Mouse (Mus musculus) neural tube, embryonic 11.5 days (tissue): ENCODE data around the gene Zfp704. TPM values are rescaled to one million over a fixed set of nuclear protein-coding genes. Genes with fewer than 3 reads are reported as not detected.

ENCODE experiments used
- ATAC-seq: fragments of 200-750 bp; cut with Nextera tagmentation; 2 replicates; pipeline ENCODE4 v1.8.0; 2017; ENCODE audit warnings: moderate number of reproducible peaks, mild to moderate bottlenecking, moderate TSS enrichment, moderate library complexity; ENCODE audit not compliant: insufficient read depth, low FRiP score, low TSS enrichment
- DNase-seq: peaks from one replicate; pipeline ENCODE4 v3.0.0-alpha.2; 2015; ENCODE audit warnings: low spot score
- H3K27ac ChIP-seq: fragments of 300-500 bp; sonication (generic); 2 replicates; pipeline ENCODE4 v1.5.1; 2014; ENCODE audit warnings: low read depth, mild to moderate bottlenecking, low read length
- H3K27me3 ChIP-seq: fragments of 300-500 bp; sonication (generic); 2 replicates; pipeline ENCODE4 v1.6.1; 2014; ENCODE audit warnings: mild to moderate bottlenecking, low read length, mixed read lengths; ENCODE audit not compliant: control insufficient read depth, insufficient read depth
- H3K36me3 ChIP-seq: fragments of 300-500 bp; sonication (generic); 2 replicates; pipeline ENCODE4 v1.6.1; 2014; ENCODE audit warnings: mild to moderate bottlenecking, low read length, moderate library complexity, mixed read lengths; ENCODE audit not compliant: control insufficient read depth, insufficient read depth
- H3K4me1 ChIP-seq: fragments of 300-500 bp; sonication (generic); 2 replicates; pipeline ENCODE4 v1.6.1; 2014; ENCODE audit warnings: low read length, mixed read lengths; ENCODE audit not compliant: control insufficient read depth, insufficient read depth
- H3K4me2 ChIP-seq: fragments of 300-500 bp; sonication (generic); 2 replicates; pipeline ENCODE4 v1.6.1; 2014; ENCODE audit warnings: low read depth, mild to moderate bottlenecking, moderate library complexity
- H3K4me3 ChIP-seq: fragments of 300-500 bp; sonication (generic); 2 replicates; pipeline ENCODE4 v1.5.1; 2014; ENCODE audit warnings: low read depth, low read length
- H3K9ac ChIP-seq: fragments of 300-500 bp; sonication (generic); 2 replicates; pipeline ENCODE4 v1.6.1; 2014; ENCODE audit warnings: mild to moderate bottlenecking, low read length
- H3K9me3 ChIP-seq: fragments of 300-500 bp; sonication (generic); 2 replicates; pipeline ENCODE4 v1.6.1; 2016; ENCODE audit warnings: low read length; ENCODE audit not compliant: control insufficient read depth
- WGBS: fragments of 180-500 bp; shearing (Covaris S2); extraction: QIAGEN DNeasy Blood & Tissue Kit; methylation state at CpG from one replicate; pipeline ENCODE4 v1.1.7; 2014; 5-methylcytosine and 5-hydroxymethylcytosine counted together
- polyA plus RNA-seq: library from polyadenylated mRNA; unstranded; fragments of >200 nt; fragmentation: Nextera tagmentation; extraction: Ambion mirVana; gene quantifications from 2 replicates; pipeline ENCODE4 v1.2.1, GENCODE M21; 2014

Zfp704 gene
- polyA plus RNA-seq, 1 experiment from 2014 or later: 6.3 TPM

DNA sequence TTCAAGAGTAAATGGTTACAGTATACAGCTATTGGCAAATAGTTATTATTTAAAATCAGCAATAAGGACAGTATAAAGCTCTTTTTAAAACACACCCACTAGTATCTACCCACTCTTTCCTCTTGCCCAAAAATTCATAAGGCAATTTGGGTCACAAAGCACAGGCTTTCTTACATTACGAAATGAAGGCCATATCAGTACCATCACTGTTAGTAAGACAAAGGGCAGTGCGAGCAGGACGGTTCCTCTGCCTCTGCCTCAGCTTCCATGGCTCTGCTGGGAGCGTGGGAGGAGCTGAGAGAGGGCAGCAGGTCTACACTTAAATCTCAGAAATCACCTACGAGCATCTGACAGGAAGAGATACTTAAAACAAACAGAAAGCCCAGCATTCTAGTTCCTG, 53.7 kb downstream of the Zfp704 start:
- 74% methylated on average over 5 of the region's 5 CpGs for WGBS
- no peak for DNase-seq
- H3K9me3 ChIP-seq: no peaks in the 10 kb centered on the region
- no peaks in the 10 kb centered on the region for H3K4me1 ChIP-seq
- no peaks in the 10 kb centered on the region for H3K27me3 ChIP-seq
- no peak overlapping the region for H3K27ac ChIP-seq
- H3K4me3 ChIP-seq: no peak overlapping the region
- H3K9ac ChIP-seq: no peak overlapping the region
- no peak for ATAC-seq
- H3K4me2 ChIP-seq: no peak overlapping the region
- no peaks in the 10 kb centered on the region for H3K36me3 ChIP-seq

DNA sequence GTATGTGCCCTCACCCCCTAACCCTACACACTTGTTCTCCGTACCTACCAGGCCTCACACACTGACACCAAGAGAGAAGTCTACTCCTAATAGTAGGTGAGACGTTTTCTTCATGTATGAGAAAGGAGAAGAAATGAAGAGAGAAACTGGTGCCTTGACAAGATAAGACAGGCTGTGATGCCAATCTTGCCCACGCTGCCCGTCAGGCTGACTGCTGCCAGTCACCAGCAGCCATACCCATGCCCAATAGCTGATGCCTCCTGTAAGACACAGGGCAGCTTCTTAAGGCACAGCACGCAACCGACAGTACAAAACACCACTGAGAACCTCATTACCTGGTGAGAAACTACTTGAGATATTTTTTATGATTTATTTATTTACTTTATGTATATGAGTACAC, 55.0 kb downstream of the Zfp704 start:
- Histone ChIP-seq H3K27ac (no peak overlapping the region), H3K4me3 (no peak overlapping the region), H3K4me2 (no peak overlapping the region), H3K36me3 (no peaks in the 10 kb centered on the region), H3K27me3 (no peaks in the 10 kb centered on the region), H3K9ac (no peak overlapping the region), H3K4me1 (no peaks in the 10 kb centered on the region), H3K9me3 (no peaks in the 10 kb centered on the region)
- no peak for ATAC-seq
- WGBS: 96% methylated on average over 6 of the region's 6 CpGs
- no peak for DNase-seq

DNA sequence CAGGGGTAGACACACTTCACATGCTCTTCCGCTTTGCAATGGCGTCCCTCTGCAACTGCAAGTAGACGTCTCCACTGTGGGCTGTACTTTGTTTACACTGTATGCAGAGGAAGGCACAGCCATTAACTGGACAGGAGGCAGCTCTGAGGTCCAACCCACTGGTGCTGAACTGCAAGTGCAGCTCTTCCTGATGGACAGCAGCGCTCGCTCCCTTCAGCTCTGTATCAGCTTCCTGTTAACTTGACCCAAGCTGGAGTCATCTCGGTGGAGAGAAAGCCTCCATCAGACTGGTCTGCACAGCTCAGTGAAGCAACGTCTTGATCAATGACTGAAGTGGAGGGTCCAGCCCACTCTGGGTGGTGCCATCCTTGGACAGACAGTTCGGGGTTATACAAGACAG, 57.6 kb downstream of the Zfp704 start:
- 75% methylated on average over 8 of the region's 8 CpGs for WGBS
- no peak overlapping the region for H3K4me2 ChIP-seq

DNA sequence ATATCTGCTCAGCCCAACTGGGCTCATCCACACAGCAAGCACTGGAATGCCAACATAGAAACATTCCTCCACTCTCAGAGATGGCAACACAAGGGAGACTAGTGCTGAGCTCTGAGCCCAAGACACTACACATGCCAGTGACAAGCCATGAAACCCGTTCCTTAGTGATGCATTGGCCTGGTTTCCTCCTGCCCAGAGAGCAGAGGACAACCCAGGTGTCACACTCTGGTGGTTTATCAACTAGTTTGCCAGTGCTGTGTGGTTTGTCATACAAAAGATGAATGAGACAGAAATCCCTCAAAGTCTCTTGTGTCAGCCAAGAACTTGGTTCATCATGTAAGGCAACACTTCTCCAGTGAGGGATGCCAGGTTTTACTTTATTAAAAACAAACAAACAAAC, 59.0 kb downstream of the Zfp704 start:
- WGBS: 86% methylated on average over 1 of the region's 1 CpGs
- Histone ChIP-seq H3K4me2 (no peak overlapping the region), H3K27me3 (no peaks in the 10 kb centered on the region), H3K9me3 (no peaks in the 10 kb centered on the region), H3K27ac (no peak overlapping the region), H3K36me3 (no peaks in the 10 kb centered on the region), H3K9ac (no peak overlapping the region), H3K4me1 (peaks cover 6% of the 10 kb centered on the region), H3K4me3 (no peak overlapping the region)
- ATAC-seq (no peak), DNase-seq (no peak)

More for the DNA sequence above, 57.6 kb downstream of the Zfp704 start:
- no peak overlapping the region for H3K9ac ChIP-seq
- no peak overlapping the region for H3K4me3 ChIP-seq
- H3K4me1 ChIP-seq: no peaks in the 10 kb centered on the region
- no peak for DNase-seq
- no peak for ATAC-seq
- H3K27me3 ChIP-seq: no peaks in the 10 kb centered on the region
- no peaks in the 10 kb centered on the region for H3K9me3 ChIP-seq
- H3K36me3 ChIP-seq: no peaks in the 10 kb centered on the region
- H3K27ac ChIP-seq: no peak overlapping the region

DNA sequence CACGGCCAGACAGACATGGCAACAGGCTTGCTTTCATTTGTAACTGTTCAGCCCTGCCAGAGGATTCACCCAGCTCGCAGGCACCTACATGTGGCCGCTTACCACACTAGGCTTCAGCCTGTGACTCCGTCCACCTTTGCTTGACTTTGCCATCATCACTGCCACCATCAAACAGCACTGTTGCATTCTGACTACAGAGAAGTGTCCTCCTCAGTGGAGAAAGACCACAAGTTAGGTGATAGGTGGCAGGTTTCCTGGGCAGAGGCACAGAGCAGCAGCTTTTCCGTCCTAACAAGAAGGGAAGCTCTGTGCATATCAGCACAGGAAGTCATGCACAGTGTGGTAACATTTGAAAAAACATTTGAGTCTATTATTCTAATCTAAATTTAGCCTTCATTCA, 60.1 kb downstream of the Zfp704 start:
- H3K27me3 ChIP-seq: no peaks in the 10 kb centered on the region
- H3K9me3 ChIP-seq: no peaks in the 10 kb centered on the region
- H3K36me3 ChIP-seq: no peaks in the 10 kb centered on the region
- H3K4me3 ChIP-seq: no peak overlapping the region
- ATAC-seq: no peak
- H3K4me1 ChIP-seq: peaks cover 6% of the 10 kb centered on the region
- no peak overlapping the region for H3K9ac ChIP-seq
- WGBS: 82% methylated on average over 5 of the region's 5 CpGs
- H3K4me2 ChIP-seq: no peak overlapping the region
- DNase-seq: no peak
- H3K27ac ChIP-seq: no peak overlapping the region

DNA sequence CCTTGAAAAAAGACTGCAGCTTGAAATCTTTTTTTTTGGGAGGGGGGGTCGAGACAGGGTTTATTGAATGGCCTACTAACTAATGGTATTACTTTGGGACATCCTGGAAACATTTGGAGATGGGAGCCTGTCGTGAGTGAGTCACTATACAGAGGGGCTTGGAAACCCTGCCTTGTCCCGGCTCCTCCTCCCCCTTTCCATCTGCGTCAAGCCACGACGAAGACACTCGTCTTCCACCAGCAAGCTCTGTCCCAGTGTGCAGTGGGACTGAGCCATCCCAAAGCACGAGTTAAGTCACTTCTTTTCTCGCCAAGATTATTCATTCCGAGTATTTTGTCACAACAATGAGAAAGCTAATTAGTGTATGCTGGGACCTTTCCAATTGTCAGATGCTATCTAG, 61.7 kb downstream of the Zfp704 start:
- ATAC-seq: no peak; the same call in 1 of the 2 replicates
- H3K4me2 ChIP-seq: no peak overlapping the region
- DNase-seq: no peak
- H3K9me3 ChIP-seq: no peaks in the 10 kb centered on the region
- whole genome bisulfite sequencing: 70% methylated on average over 10 of the region's 10 CpGs
- no peaks in the 10 kb centered on the region for H3K36me3 ChIP-seq
- H3K4me1 ChIP-seq: peaks cover 6% of the 10 kb centered on the region
- H3K27me3 ChIP-seq: no peaks in the 10 kb centered on the region
- H3K9ac ChIP-seq: no peak overlapping the region
- H3K4me3 ChIP-seq: no peak overlapping the region
- H3K27ac ChIP-seq: no peak overlapping the region

DNA sequence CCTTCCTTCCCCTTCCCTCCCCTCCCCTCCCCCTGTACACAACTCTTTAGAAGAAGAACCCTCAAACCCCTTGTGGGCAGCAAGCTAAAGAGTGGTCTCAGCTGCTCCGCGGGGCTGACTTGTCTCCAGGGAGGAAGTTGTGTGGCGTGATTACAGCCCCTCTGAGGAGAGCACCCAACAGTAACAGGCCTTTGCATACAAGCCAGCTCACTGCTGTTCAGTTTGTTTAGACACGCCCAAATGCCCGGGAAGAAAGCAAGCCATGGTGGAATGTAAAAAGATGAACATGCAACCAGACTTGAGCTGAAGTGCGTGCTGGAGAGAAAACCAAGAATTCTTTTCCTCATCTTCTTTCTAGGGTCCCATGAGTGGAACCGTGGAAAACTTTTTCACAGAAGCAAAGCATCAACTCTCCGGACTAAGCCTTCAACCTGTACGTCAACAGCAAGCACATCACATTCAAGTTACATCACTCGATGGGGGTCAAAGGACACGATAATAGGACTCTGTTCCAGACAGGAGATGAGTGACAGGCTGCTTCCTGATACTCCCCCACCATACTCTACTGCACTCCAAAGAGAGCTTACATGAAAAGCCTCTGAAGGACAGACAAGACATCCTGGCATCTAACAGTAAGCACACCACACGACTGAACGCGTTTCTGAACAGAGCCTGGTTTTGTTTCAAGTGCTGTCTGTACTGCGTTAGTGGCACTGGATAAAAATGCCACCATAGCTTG, 62.8 kb downstream of the Zfp704 start:
- WGBS: 64% methylated on average over 15 of the region's 15 CpGs
- Histone ChIP-seq H3K36me3 (no peaks in the 10 kb centered on the region), H3K27me3 (no peaks in the 10 kb centered on the region), H3K4me1 (peaks cover 6% of the 10 kb centered on the region), H3K9ac (no peak overlapping the region), H3K27ac (no peak overlapping the region), H3K4me2 (no peak overlapping the region), H3K9me3 (no peaks in the 10 kb centered on the region), H3K4me3 (no peak overlapping the region)
- no peak for ATAC-seq
- no peak for DNase-seq

DNA sequence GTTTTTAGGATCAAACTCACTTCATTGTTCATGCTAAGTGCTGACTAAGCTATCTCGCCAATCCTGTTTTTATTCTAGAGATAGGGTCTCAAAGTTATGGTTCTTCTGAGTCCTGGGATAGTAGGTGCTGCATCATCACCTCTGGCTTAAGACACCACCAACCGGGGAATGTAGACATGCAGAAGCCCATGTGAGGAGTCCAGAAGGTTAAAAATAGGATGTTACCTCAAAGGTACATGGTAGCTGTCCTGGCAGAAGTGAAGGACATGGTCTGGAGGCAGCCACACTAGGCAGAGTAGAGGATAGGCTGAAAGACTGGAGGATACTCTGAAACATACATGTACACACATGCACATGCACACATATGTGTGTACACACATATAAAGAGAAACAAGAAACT, 65.5 kb downstream of the Zfp704 start:
- no peaks in the 10 kb centered on the region for H3K9me3 ChIP-seq
- 88% methylated on average over 2 of the region's 2 CpGs for WGBS

DNA sequence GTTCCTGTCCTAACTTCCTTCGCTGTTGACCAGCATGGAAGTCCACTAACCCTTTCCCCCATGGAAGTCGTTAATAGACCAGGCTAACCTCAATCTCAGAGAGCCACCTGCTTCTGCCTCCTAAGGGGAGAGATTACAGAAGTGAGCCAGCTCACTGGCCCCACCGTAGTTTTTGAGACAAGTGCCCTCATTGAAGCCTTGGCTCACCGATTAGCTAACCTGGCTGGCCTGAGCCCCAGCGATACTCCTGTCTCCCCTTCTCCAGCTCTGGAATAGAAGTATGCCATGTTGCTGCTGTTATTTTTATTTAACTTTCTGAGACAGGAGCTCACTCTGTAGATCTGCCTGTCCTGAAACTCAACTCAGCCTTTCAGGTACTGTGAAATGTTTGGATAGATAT, 66.0 kb downstream of the Zfp704 start:
- Histone ChIP-seq H3K9ac (no peak overlapping the region), H3K9me3 (no peaks in the 10 kb centered on the region), H3K36me3 (no peaks in the 10 kb centered on the region), H3K4me1 (peaks cover 6% of the 10 kb centered on the region), H3K27me3 (no peaks in the 10 kb centered on the region), H3K4me3 (no peak overlapping the region), H3K4me2 (no peak overlapping the region), H3K27ac (no peak overlapping the region)
- 91% methylated on average over 5 of the region's 5 CpGs for WGBS
- ATAC-seq (no peak), DNase-seq (no peak)

More for the DNA sequence above, 65.5 kb downstream of the Zfp704 start:
- ATAC-seq (no peak), DNase-seq (no peak)
- Histone ChIP-seq H3K27me3 (no peaks in the 10 kb centered on the region), H3K4me3 (no peak overlapping the region), H3K36me3 (no peaks in the 10 kb centered on the region), H3K9ac (no peak overlapping the region), H3K4me2 (no peak overlapping the region), H3K4me1 (peaks cover 6% of the 10 kb centered on the region), H3K27ac (no peak overlapping the region)
